Mouse (Mus musculus) embryonic stem cell, embryonic (primary cell): ENCODE data around the gene Rph3al.

Source experiments
- CTCF ChIA-PET, 4 experiments: fragments of 300-600 bp in 2 of 4; fragments of 350-600 bp in 2 of 4; sonication (Branson Sonifier 250); formaldehyde crosslinking; loops; one replicate each; lab custom pipeline; 2022; ENCODE audit warnings: inconsistent platforms in 2 of 4; lab: Charles Lee
- POLR2A ChIA-PET, 4 experiments: fragments of 300-600 bp in 2 of 4; fragments of 350-600 bp in 2 of 4; sonication (Branson Sonifier 250); formaldehyde crosslinking; loops; one replicate each; lab custom pipeline; 2022; ENCODE audit warnings: antibody characterized with exemption in 4 of 4, inconsistent platforms in 1 of 4; lab: Charles Lee

Rph3al gene

GRCm38 (mm10) chr11:75938379-75938906 lies at the start of gene Rph3al:
Rph3al (minus strand) TSS chr11:75938429.
- POLR2A ChIA-PET = interaction anchor here in 3 of 4 experiments (0.5 to 2.9 kb wide), 9 partner anchors 10 to 801 kb away, joined by 3 to 9 read pairs (median 5); no protein-coding TSS in a partner anchor
- CTCF ChIA-PET = interaction anchor here in 3 of 4 experiments (0.5 to 1.2 kb wide), 6 partner anchors 18 to 225 kb away, joined by 3 read pairs; no protein-coding TSS in a partner anchor

- CTCF ChIA-PET = interaction anchor here in 2 of 4 experiments (0.6 to 2.2 kb wide), 2 partner anchors 19 to 213 kb away, joined by 3 to 10 read pairs; no protein-coding TSS in a partner anchor
- POLR2A ChIA-PET = interaction anchor here in 2 of 4 experiments (0.6 kb wide), 2 partner anchors 11 to 526 kb away, joined by 3 read pairs; no protein-coding TSS in a partner anchor
Measured at GRCm38 (mm10) chr11:75985948-75986347, 47.7 kb upstream of the Rph3al start.

GRCm38 (mm10) chr11:75984581-75984980 lies 46.4 kb upstream of the Rph3al start:
- ChIA-PET CTCF (interaction anchor here (0.7 to 2.2 kb wide), 6 partner anchors 17 to 311 kb away, joined by 3 to 10 read pairs (median 6); no protein-coding TSS in a partner anchor), POLR2A (no interaction called here)

- ChIA-PET POLR2A (interaction anchor here in 2 of 4 experiments (1.2 to 1.3 kb wide), 2 partner anchors 13 to 17 kb away, joined by 3 read pairs; no protein-coding TSS in a partner anchor), CTCF (interaction anchor here in 3 of 4 experiments (0.5 to 1.9 kb wide), 16 partner anchors 13 to 355 kb away, joined by 3 to 12 read pairs (median 4); no protein-coding TSS in a partner anchor)
Measured at GRCm38 (mm10) chr11:75983194-75983593, 45.0 kb upstream of the Rph3al start.

GRCm38 (mm10) chr11:75980413-75980812 lies 42.2 kb upstream of the Rph3al start:
- POLR2A ChIA-PET = interaction anchor here in 1 of 4 experiments (1.2 to 1.9 kb wide), 3 partner anchors 11 to 187 kb away, joined by 3 to 5 read pairs (median 3); no protein-coding TSS in a partner anchor
- CTCF ChIA-PET = interaction anchor here in 3 of 4 experiments (0.6 to 2.6 kb wide), 7 partner anchors 9 to 197 kb away, joined by 3 to 17 read pairs (median 9); no protein-coding TSS in a partner anchor

GRCm38 (mm10) chr11:75978051-75978450 lies 39.8 kb upstream of the Rph3al start:
- CTCF ChIA-PET = interaction anchor here in 3 of 4 experiments (0.7 to 1.3 kb wide), 4 partner anchors 9 to 11 kb away, joined by 3 to 4 read pairs (median 4); no protein-coding TSS in a partner anchor
- POLR2A ChIA-PET = interaction anchor here in 2 of 4 experiments (0.6 to 1.0 kb wide), 3 partner anchors 11 to 113 kb away, joined by 3 to 7 read pairs (median 5); no protein-coding TSS in a partner anchor

- ChIA-PET CTCF (interaction anchor here (0.6 to 1.1 kb wide), 6 partner anchors 10 to 1760 kb away, joined by 3 to 19 read pairs (median 4); no protein-coding TSS in a partner anchor), POLR2A (interaction anchor here in 2 of 4 experiments (0.6 to 1.6 kb wide), 2 partner anchors 10 to 354 kb away, joined by 3 to 6 read pairs; no protein-coding TSS in a partner anchor)
Measured at GRCm38 (mm10) chr11:75976748-75977147, 38.5 kb upstream of the Rph3al start.

GRCm38 (mm10) chr11:75973988-75974387 lies 35.8 kb upstream of the Rph3al start:
- CTCF ChIA-PET = interaction anchor here in 2 of 4 experiments (0.7 to 1.3 kb wide), 3 partner anchors 17 to 192 kb away, joined by 3 to 5 read pairs (median 3); no protein-coding TSS in a partner anchor
- POLR2A ChIA-PET = no interaction called here

GRCm38 (mm10) chr11:75972916-75973567 lies 34.8 kb upstream of the Rph3al start:
- CTCF ChIA-PET = no interaction called here

GRCm38 (mm10) chr11:75972188-75972587 lies 34.0 kb upstream of the Rph3al start:
- POLR2A ChIA-PET = no interaction called here

More at GRCm38 (mm10) chr11:75972916-75973567, 34.8 kb upstream of the Rph3al start:
- POLR2A ChIA-PET = interaction anchor here in 1 of 4 experiments (0.5 kb wide), 1 partner anchor 164 kb away, joined by 3 read pairs; no protein-coding TSS in a partner anchor

GRCm38 (mm10) chr11:75970629-75971028 lies 32.4 kb upstream of the Rph3al start:
- POLR2A ChIA-PET = no interaction called here
- CTCF ChIA-PET = interaction anchor here (0.6 to 2.1 kb wide), 11 partner anchors 9 to 496 kb away, joined by 3 to 10 read pairs (median 4); no protein-coding TSS in a partner anchor

More at GRCm38 (mm10) chr11:75972188-75972587, 34.0 kb upstream of the Rph3al start:
- CTCF ChIA-PET = interaction anchor here in 2 of 4 experiments (0.6 kb wide), 2 partner anchors 22 to 271 kb away, joined by 3 to 5 read pairs; no protein-coding TSS in a partner anchor

- POLR2A ChIA-PET = interaction anchor here in 1 of 4 experiments (0.9 kb wide), 1 partner anchor 11 kb away, joined by 3 read pairs; no protein-coding TSS in a partner anchor
Measured at GRCm38 (mm10) chr11:75968761-75969160, 30.5 kb upstream of the Rph3al start.

GRCm38 (mm10) chr11:75966401-75967372 lies 28.5 kb upstream of the Rph3al start:
- POLR2A ChIA-PET = interaction anchor here in 3 of 4 experiments (0.5 to 2.2 kb wide), 34 partner anchors 10 to 511 kb away, joined by 3 to 11 read pairs (median 4); partner anchors contain the start of genes Ywhae (in 2 of the 3), Dbil5 (in 1 of the 3), Gemin4 (in 1 of the 3) and Rph3al (in 1 of the 3)
- CTCF ChIA-PET = interaction anchor here (0.5 to 3.3 kb wide), 132 partner anchors 8 to 735 kb away, joined by 3 to 65 read pairs (median 4); partner anchors contain the start of genes Rph3al (in 3 of the 4), 1700016K19Rik (in 2 of the 4), Rflnb (in 1 of the 4) and Rilp (in 1 of the 4)

More at GRCm38 (mm10) chr11:75968761-75969160, 30.5 kb upstream of the Rph3al start:
- CTCF ChIA-PET = interaction anchor here in 3 of 4 experiments (0.6 to 3.3 kb wide), 8 partner anchors 10 to 912 kb away, joined by 3 to 65 read pairs (median 5); no protein-coding TSS in a partner anchor

GRCm38 (mm10) chr11:75965674-75966400 lies 27.6 kb upstream of the Rph3al start:
- CTCF ChIA-PET = interaction anchor here (0.6 to 3.3 kb wide), 29 partner anchors 12 to 505 kb away, joined by 3 to 65 read pairs (median 7); no protein-coding TSS in a partner anchor

GRCm38 (mm10) chr11:75964476-75964730 lies 26.2 kb upstream of the Rph3al start:
- ChIA-PET POLR2A (interaction anchor here in 2 of 4 experiments (0.6 to 2.5 kb wide), 8 partner anchors 10 to 233 kb away, joined by 3 to 9 read pairs (median 3); partner anchors contain the start of gene Rph3al (in 1 of the 2)), CTCF (interaction anchor here in 2 of 4 experiments (0.7 to 1.7 kb wide), 4 partner anchors 35 to 182 kb away, joined by 3 to 7 read pairs (median 4); partner anchors contain the start of gene 1700016K19Rik (in 1 of the 2))

More at GRCm38 (mm10) chr11:75965674-75966400, 27.6 kb upstream of the Rph3al start:
- POLR2A ChIA-PET = interaction anchor here in 3 of 4 experiments (0.6 to 2.5 kb wide), 19 partner anchors 11 to 510 kb away, joined by 3 to 11 read pairs (median 5); partner anchors contain the start of genes Rph3al (in 1 of the 3), Timm22 (in 1 of the 3) and Ywhae (in 1 of the 3)
